Mouse (Mus musculus) liver (tissue): ENCODE measurements around the gene Rasgrp3.
A peak's percentile ranks its signal among the peaks of the same experiment; 100 is the strongest.
"Not testable (repeated sequence)": the region's sequence is repeated elsewhere in the genome, so short reads cannot be mapped to it uniquely, and the experiment has no call there.

Experiments used
- DNase-seq: peaks from one replicate; pipeline ENCODE4 v3.0.0-alpha.2; 2020; ENCODE audit warnings: mixed read lengths

Gene Rasgrp3

GRCm38 (mm10) chr17:75463223-75463622 lies 27.5 kb downstream of the Rasgrp3 start:
- DNase-seq: not testable (repeated sequence)

GRCm38 (mm10) chr17:75463645-75464044 lies 27.9 kb downstream of the Rasgrp3 start:
- no peak for DNase-seq

GRCm38 (mm10) chr17:75464331-75464982 lies 28.8 kb downstream of the Rasgrp3 start:
- DNase-seq: no peak

GRCm38 (mm10) chr17:75464983-75465634 lies 29.4 kb downstream of the Rasgrp3 start:
- peak; percentile 53 for DNase-seq

GRCm38 (mm10) chr17:75465635-75465997 lies 29.9 kb downstream of the Rasgrp3 start:
- no peak for DNase-seq

GRCm38 (mm10) chr17:75466948-75467347 lies 31.3 kb downstream of the Rasgrp3 start:
- DNase-seq: no peak

GRCm38 (mm10) chr17:75467526-75467925 lies 31.8 kb downstream of the Rasgrp3 start:
- no peak for DNase-seq

- DNase-seq: no peak
Measured at GRCm38 (mm10) chr17:75468479-75469114, 32.9 kb downstream of the Rasgrp3 start.

GRCm38 (mm10) chr17:75470325-75470724 lies 34.6 kb downstream of the Rasgrp3 start:
- no peak for DNase-seq

GRCm38 (mm10) chr17:75470885-75471610 lies 35.4 kb downstream of the Rasgrp3 start:
- no peak for DNase-seq

- DNase-seq: no peak
Measured at GRCm38 (mm10) chr17:75471644-75472253, 36.1 kb downstream of the Rasgrp3 start.

- no peak for DNase-seq
Measured at GRCm38 (mm10) chr17:75472379-75472778, 36.7 kb downstream of the Rasgrp3 start.

GRCm38 (mm10) chr17:75475985-75476384 lies 40.3 kb downstream of the Rasgrp3 start:
- no peak for DNase-seq

GRCm38 (mm10) chr17:75476736-75477416 lies 41.2 kb downstream of the Rasgrp3 start:
- no peak for DNase-seq

- no peak for DNase-seq
Measured at GRCm38 (mm10) chr17:75477655-75478054, 42.0 kb downstream of the Rasgrp3 start.

- no peak for DNase-seq
Measured at GRCm38 (mm10) chr17:75478836-75479235, 43.1 kb downstream of the Rasgrp3 start.

- DNase-seq: no peak
Measured at GRCm38 (mm10) chr17:75479663-75480062, 44.0 kb downstream of the Rasgrp3 start.

- no peak for DNase-seq
Measured at GRCm38 (mm10) chr17:75480379-75480778, 44.7 kb downstream of the Rasgrp3 start.

- DNase-seq: no peak
Measured at GRCm38 (mm10) chr17:75486205-75486604, 50.5 kb downstream of the Rasgrp3 start.

- no peak for DNase-seq
Measured at GRCm38 (mm10) chr17:75495213-75495612, 59.5 kb downstream of the Rasgrp3 start.

GRCm38 (mm10) chr17:75498241-75498651 lies 62.5 kb downstream of the Rasgrp3 start:
- DNase-seq: no peak

- no peak for DNase-seq
Measured at GRCm38 (mm10) chr17:75503031-75503430, 67.3 kb downstream of the Rasgrp3 start.
